ENCODE assay signal across 1 mouse cellular context in the genomic region with DNA sequence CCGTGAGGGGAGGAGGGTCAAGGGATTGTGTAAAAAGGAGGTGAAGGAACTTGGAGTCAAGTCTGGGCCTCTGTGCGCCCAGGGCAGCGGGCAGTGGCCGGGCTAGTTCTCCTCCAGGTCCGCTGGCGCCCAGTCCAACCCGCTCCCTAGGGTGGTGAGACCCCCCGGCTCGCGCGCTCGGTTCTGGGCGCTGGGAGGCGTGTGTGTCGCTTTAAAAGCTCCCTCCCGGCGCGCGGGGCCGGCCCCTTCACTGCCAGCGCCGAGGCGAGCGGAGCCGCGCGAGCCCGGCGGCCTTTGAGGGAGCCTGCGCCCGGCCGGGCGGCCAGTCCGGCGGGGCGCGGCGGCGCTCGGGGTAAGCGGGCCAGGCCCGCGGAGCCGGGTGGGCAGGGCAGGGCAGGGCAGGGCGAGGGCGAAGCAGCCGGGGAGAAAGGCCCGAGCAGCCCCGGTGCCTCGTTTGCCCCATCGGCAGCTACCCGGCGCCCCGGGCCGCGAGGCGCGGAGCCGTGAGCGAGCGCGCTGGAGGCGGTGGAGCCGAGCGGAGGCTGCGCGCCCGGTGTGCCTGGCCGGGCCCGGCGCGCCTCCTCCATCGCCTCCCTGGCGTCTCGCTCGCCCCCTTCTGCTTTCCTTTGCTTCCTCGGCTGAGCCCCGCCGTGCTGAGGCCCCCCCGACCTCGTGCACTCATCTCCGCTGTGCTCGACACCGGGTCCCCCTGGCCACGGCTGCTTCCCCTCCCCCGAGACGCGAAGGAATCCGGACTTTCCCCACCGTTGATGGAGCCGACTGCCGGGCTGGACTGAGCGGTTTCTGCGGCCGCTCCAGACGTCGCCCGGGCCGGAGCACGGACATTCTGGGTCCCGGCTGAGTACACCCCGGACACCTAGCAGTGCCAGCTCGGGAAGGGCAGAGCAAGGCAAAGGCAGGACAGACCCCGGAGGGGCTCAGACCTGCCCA.
TF ChIP-seq lines count a peak whose summit lies in the region.

A gene (plus strand): TSS at position 753 of the 951 bp plus-strand sequence.

TF ChIP-seq in C2C12, 6 proteins besides CTCF, POLR2A, EP300 and RAD21 (continued from another document):
- no peak for TF ChIP-seq MYOG (IDR thresholded peaks at IDR 0.05; ENCODE audit: control insufficient read depth, extremely low read depth, insufficient read length)
